Mouse (Mus musculus) macrophage (primary cell): ENCODE results near the gene Igsf3. TPM values are rescaled to one million over a fixed set of nuclear protein-coding genes. Genes with fewer than 3 reads are reported as not detected.

Experiments
- H3K27ac ChIP-seq: fragments of 350-480 bp; formaldehyde crosslinking; 2 replicates; pipeline ENCODE4 v1.9.0; 2021
- H3K36me3 ChIP-seq: fragments of 350-480 bp; formaldehyde crosslinking; 2 replicates; pipeline ENCODE4 v1.9.0; 2021; ENCODE audit errors: inconsistent target
- H3K4me3 ChIP-seq: fragments of 350-480 bp; formaldehyde crosslinking; 2 replicates; pipeline ENCODE4 v1.9.0; 2021; ENCODE audit errors: inconsistent target
- H3K79me2 ChIP-seq: fragments of 350-480 bp; formaldehyde crosslinking; 2 replicates; pipeline ENCODE4 v1.9.0; 2021; ENCODE audit errors: inconsistent target
- WGBS: methylation state at CpG from one replicate; pipeline ENCODE4 v1.1.7; 2026; ENCODE audit warnings: inconsistent platforms; ENCODE audit not compliant: missing documents; 5-methylcytosine and 5-hydroxymethylcytosine counted together
- polyA plus RNA-seq: library from polyadenylated mRNA; stranded (reverse); fragments of 250-400 nt; gene quantifications from 3 replicates; pipeline ENCODE4 v1.2.4, GENCODE M21; 2018; ENCODE audit warnings: inconsistent platforms

Gene Igsf3
- polyA plus RNA-seq, 1 experiment from 2014 or later, result 0.03 TPM

DNA sequence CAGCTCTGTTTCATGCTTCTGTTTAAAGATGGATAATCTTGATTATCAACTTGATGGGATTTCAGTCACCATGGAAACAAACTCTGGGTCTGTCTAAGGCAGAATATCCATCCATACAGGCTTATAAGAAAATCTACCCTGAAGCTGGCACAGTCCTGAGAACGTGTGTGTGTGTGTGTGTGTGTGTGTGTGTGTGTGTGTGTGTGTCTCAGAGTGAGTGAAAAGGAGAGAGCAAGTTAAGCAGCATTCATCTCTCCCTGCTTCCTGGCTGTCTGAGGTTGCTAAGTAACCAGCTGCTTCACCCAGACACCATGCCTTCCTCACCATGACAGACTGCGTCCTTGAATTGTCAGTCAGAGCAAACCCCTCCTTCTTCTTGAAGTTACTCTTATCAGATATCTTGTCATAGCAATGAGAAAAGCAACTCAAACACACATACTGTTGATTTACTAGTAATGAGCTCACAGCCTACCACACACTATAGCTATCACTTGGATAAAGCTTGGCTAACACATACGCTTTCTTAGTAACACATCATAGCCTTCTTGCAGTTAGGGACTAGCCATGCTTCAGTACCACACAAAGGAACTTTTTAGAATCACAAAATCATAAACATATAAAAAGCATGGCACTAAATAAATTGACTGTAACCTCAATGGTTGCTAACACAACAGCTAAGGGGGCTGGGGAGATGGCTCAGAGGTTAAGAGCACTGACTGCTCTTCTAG, 106.5 kb downstream of the Igsf3 start:
- no peaks in the 10 kb centered on the region for H3K36me3 ChIP-seq
- no peaks in the 10 kb centered on the region for H3K79me2 ChIP-seq
- H3K4me3 ChIP-seq, result no peak overlapping the region
- no peak overlapping the region for H3K27ac ChIP-seq
- 86% methylated on average over 3 of the region's 3 CpGs for WGBS

DNA sequence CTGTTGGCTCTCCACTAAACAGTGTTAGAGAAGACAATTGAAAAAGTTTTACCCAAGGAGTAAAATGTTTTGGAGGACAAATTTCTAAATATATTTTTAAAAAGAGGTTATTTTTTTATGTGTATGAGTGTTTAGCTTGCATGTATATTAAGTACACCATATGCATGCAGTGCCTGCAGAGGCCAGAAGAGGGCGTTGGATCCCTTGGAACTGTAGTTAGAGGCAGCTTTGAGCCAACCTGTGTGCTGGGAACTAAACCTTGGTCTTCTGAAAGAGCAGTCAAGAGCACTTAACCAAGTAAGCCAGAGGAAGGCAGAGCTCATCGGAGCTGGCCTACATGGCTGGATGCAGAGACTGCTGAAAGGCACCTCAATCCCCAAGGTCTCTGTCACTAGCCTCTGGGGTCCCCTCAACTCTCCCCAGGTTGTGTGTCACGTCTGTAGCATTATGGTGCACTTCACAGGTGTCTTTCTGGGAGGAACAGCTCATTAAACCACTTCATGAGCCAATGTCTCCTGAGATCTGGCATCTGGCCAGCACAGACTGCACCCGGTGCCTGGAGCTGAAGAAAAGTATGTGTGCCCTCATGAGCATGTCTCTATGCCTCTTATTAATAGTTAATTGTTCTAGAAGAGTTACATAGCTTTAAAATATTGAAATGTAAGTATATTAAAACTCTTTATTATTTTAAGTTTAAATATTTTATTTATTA, 109.3 kb downstream of the Igsf3 start:
- H3K4me3 ChIP-seq, result no peak overlapping the region
- no peak overlapping the region for H3K27ac ChIP-seq
- WGBS, result 41% methylated on average over 4 of the region's 4 CpGs
- no peaks in the 10 kb centered on the region for H3K79me2 ChIP-seq
- no peaks in the 10 kb centered on the region for H3K36me3 ChIP-seq

DNA sequence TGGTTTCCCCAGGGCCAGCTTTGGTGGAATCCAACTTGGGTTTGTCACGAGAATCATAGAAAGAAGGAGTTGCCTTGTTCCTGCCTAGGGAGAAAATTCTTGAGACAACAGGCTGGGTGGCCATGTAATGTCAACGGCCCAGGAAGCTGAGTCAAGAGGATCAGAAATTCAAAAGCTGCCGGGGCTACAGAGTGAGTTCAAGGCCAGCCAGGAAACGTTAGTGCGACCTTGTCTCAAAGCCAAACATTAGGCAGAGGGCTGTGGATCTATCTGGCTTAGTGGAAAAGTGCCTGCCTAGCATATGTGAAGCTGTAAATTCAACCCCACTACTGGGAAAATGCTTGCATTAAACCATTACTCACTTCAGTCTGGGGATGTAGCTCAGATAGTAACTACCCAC, 110.6 kb downstream of the Igsf3 start:
- Histone ChIP-seq H3K36me3 (no peaks in the 10 kb centered on the region), H3K4me3 (no peak overlapping the region), H3K27ac (no peak overlapping the region), H3K79me2 (no peaks in the 10 kb centered on the region)
- 91% methylated on average over 5 of the region's 5 CpGs for WGBS

- Histone ChIP-seq H3K4me3 (no peak overlapping the region), H3K36me3 (no peaks in the 10 kb centered on the region), H3K79me2 (no peaks in the 10 kb centered on the region), H3K27ac (no peak overlapping the region)
- 93% methylated on average over 7 of the region's 7 CpGs for WGBS
These were observed 111.3 kb downstream of the Igsf3 start for GRCm38 (mm10) chr3:101488204-101488603.

DNA sequence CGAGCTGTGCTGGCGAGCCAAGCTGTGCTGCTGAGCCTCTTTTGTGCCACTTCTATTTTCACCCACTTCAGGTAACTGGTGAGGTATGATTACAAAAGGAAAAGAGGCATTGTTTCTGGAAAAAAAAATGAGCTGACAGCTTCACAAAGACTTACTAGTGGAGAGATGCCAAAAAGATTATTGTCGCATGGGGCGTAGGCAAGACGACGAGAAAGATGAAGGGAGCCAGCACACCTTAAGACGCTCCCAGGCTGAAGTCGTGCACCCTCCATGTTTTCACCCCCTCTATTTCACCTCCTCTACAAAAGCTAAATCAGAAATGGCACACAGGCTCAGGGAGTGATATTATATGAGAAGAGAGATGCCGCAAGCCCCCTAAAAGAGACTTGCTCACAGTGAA, 113.6 kb downstream of the Igsf3 start:
- no peaks in the 10 kb centered on the region for H3K36me3 ChIP-seq
- no peak overlapping the region for H3K4me3 ChIP-seq
- WGBS, result 88% methylated on average over 9 of the region's 9 CpGs
- no peak overlapping the region for H3K27ac ChIP-seq
- no peaks in the 10 kb centered on the region for H3K79me2 ChIP-seq

DNA sequence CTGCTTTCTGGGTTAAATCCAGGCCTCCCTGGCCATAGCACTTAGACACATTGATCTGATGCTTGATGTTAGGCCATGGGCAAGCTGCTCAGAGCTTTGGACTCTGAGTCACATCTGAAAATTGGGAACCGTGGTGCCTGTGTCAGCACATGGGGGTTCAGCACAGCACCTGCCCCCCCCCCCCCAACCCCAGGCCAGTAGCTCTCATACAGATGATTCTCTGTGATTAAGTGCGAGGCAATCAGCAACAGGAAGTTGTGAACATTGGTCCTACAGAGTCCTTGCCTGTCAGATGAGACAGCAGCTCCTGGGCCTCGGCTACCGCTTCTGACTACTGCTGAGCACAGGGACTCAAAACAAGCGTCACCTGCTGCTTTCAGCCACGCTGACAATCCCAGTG, 116.0 kb downstream of the Igsf3 start:
- no peaks in the 10 kb centered on the region for H3K36me3 ChIP-seq
- H3K27ac ChIP-seq, result no peak overlapping the region
- WGBS, result 67% methylated on average over 6 of the region's 6 CpGs
- no peaks in the 10 kb centered on the region for H3K79me2 ChIP-seq
- no peak overlapping the region for H3K4me3 ChIP-seq

- no peaks in the 10 kb centered on the region for H3K36me3 ChIP-seq
- 21% methylated on average over 10 of the region's 10 CpGs for WGBS
- H3K4me3 ChIP-seq, result no peak overlapping the region
- no peak overlapping the region for H3K27ac ChIP-seq
- H3K79me2 ChIP-seq, result no peaks in the 10 kb centered on the region
These were observed 117.1 kb downstream of the Igsf3 start for GRCm38 (mm10) chr3:101493937-101494459.

GRCm38 (mm10) chr3:101497432-101498030, 120.6 kb downstream of the Igsf3 start:
- Histone ChIP-seq H3K27ac (0 out of 2 replicates have a peak overlapping the region, but pooled peaks have one; percentile 1), H3K36me3 (no peaks in the 10 kb centered on the region), H3K79me2 (no peaks in the 10 kb centered on the region), H3K4me3 (no peak overlapping the region)
- 73% methylated on average over 10 of the region's 10 CpGs for WGBS

- Histone ChIP-seq H3K79me2 (no peaks in the 10 kb centered on the region), H3K36me3 (no peaks in the 10 kb centered on the region), H3K4me3 (no peak overlapping the region), H3K27ac (no peak overlapping the region)
- WGBS, result 55% methylated on average over 6 of the region's 6 CpGs
These were observed 123.0 kb downstream of the Igsf3 start for GRCm38 (mm10) chr3:101499906-101500305.

GRCm38 (mm10) chr3:101500393-101501051, 123.6 kb downstream of the Igsf3 start:
- no peak overlapping the region for H3K27ac ChIP-seq
- no peaks in the 10 kb centered on the region for H3K36me3 ChIP-seq
- H3K4me3 ChIP-seq, result no peak overlapping the region
- WGBS, result 71% methylated on average over 11 of the region's 11 CpGs
- H3K79me2 ChIP-seq, result no peaks in the 10 kb centered on the region

DNA sequence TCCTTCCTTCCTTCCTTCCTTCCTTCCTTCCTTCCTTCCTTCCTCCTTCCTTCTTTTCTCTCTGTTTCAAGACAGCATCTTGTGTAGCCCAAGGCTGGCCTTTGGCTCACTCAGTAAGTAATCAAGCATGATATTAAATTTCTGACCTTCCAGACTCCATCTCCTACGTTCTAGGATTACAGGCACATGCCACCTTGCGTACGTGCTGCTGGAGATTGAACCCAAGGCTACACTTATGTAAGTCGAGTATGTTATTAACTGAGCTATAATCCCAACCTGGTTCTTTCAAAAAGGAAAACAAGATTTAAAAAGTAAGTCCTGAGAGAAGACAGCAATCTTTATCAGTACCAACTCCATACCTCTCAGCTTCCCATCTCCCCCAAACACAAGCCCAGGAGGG, 124.7 kb downstream of the Igsf3 start:
- no peak overlapping the region for H3K27ac ChIP-seq
- whole genome bisulfite sequencing, result 98% methylated on average over 4 of the region's 4 CpGs

DNA sequence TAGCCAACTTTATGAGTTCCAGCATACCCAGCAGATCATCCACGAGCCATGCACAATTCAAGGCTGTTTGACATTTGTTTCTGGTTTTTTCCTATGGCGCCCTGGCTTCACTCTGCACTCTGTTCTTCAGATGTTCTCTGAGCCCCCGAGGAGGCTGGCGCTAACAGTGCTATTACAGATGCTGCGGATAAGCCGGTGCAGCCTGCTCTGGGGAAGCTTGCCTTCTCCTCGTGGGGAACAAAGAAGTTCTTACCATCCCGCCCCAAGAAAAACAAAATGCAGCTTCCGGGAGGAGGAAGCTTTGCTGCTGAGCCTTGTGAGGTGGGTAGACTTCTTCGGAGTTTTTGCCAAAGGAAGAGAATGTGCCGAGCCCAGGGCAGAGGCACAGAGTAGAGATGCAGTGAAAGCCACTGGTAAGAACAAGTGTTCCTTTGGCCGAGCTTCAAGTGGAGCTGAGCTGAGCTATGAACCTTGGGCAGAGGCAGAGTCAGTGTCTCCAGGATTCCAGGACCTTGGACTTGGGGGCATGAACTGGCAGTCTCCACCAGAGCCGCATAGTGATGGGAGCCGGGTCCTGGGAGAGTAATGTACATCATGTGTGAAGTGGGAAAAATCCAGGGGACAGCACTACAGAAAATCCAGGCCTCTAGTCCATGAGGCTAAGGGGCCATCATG, 125.3 kb downstream of the Igsf3 start:
- no peaks in the 10 kb centered on the region for H3K79me2 ChIP-seq
- H3K27ac ChIP-seq, result no peak overlapping the region
- no peaks in the 10 kb centered on the region for H3K36me3 ChIP-seq
- no peak overlapping the region for H3K4me3 ChIP-seq
- 41% methylated on average over 14 of the region's 14 CpGs for whole genome bisulfite sequencing

More for the DNA sequence above, 124.7 kb downstream of the Igsf3 start:
- no peaks in the 10 kb centered on the region for H3K79me2 ChIP-seq
- no peaks in the 10 kb centered on the region for H3K36me3 ChIP-seq
- H3K4me3 ChIP-seq, result no peak overlapping the region

GRCm38 (mm10) chr3:101506179-101506578, 129.3 kb downstream of the Igsf3 start:
- Histone ChIP-seq H3K27ac (no peak overlapping the region), H3K36me3 (no peaks in the 10 kb centered on the region), H3K79me2 (no peaks in the 10 kb centered on the region), H3K4me3 (no peak overlapping the region)
- WGBS, result 49% methylated on average over 5 of the region's 5 CpGs
